Comparison of ENCODE assay signal across 8 mouse cellular contexts in genomic region chr8:104339229-104339982, GRCm38 (mm10). TPM values are rescaled to one million over a fixed set of nuclear protein-coding genes. Genes with fewer than 3 reads are reported as not detected.
DNase-seq lines count a peak whose midpoint lies in the region; ATAC-seq lines count a peak whose summit lies in the region.

Gene Cmtm3, plus strand, starts transcription at chr8:104339410.

- no peak within 1 kb of the TSS for H3K27ac ChIP-seq in forebrain, embryonic 16.5 days (ENCODE audit: low read length)
- H3K27ac ChIP-seq in hindbrain, embryonic 13.5 days = 0 out of 2 replicates have a peak within 1 kb of the TSS, but pooled peaks have one; percentile 58
- H3K27ac ChIP-seq in midbrain, embryonic 11.5 days (ENCODE audit: low read depth, low read length) = no peak within 1 kb of the TSS; the same call in 1 of the 2 replicates

- peak; percentile 29 for DNase-seq in gastrocnemius, adult 18-20 months (ENCODE audit: low spot score)
- no peak for DNase-seq in gastrocnemius, adult 8-10 months (ENCODE audit: low spot score in 2 of 2)
- DNase-seq in adipocyte (ENCODE audit: low spot score) = peak; percentile 35
- DNase-seq in layer of hippocampus, postnatal 36 days = peak; percentile 21 to 27
- DNase-seq in midbrain, embryonic 11.5 days (ENCODE audit: low spot score, missing footprints) = no peak
- no peak for DNase-seq in yolk sac, embryonic 10.5 days (ENCODE audit: low spot score)

- ATAC-seq in forebrain, embryonic 16.5 days = no peak
- ATAC-seq in hindbrain, embryonic 13.5 days (ENCODE audit: low FRiP score) = no peak
- no peak; the same call in 1 of the 2 replicates for ATAC-seq in midbrain, embryonic 11.5 days (ENCODE audit: low FRiP score)

- H3K4me2 ChIP-seq in forebrain, embryonic 16.5 days (ENCODE audit: low read length) = peak within 1 kb of the TSS; percentile 88
- peak within 1 kb of the TSS; percentile 86 for H3K4me2 ChIP-seq in hindbrain, embryonic 13.5 days
- H3K4me2 ChIP-seq in midbrain, embryonic 11.5 days = peak within 1 kb of the TSS; percentile 76

- peak within 1 kb of the TSS; percentile 69 for H3K4me3 ChIP-seq in forebrain, embryonic 16.5 days (replicated peaks; ENCODE audit: low read length)
- H3K4me3 ChIP-seq in hindbrain, embryonic 13.5 days = peak within 1 kb of the TSS; percentile 57
- H3K4me3 ChIP-seq in midbrain, embryonic 11.5 days (ENCODE audit: low read depth, low read length) = peak within 1 kb of the TSS; percentile 55

- peaks cover 14% of the 10 kb centered on the region for H3K4me1 ChIP-seq in forebrain, embryonic 16.5 days (replicated peaks; ENCODE audit: control insufficient read depth, insufficient read depth, low read length)
- peaks cover 19% of the 10 kb centered on the region for H3K4me1 ChIP-seq in hindbrain, embryonic 13.5 days (replicated peaks)
- H3K4me1 ChIP-seq in midbrain, embryonic 11.5 days (ENCODE audit: control insufficient read depth, insufficient read depth, low read length) = no peaks in the 10 kb centered on the region; the same call in 1 of the 2 replicates

- 14% methylated on average over 16 of the region's 18 CpGs for WGBS in forebrain, embryonic 16.5 days
- WGBS in hindbrain, embryonic 13.5 days = 15% methylated on average over 16 of the region's 18 CpGs
- 14% methylated on average over 18 of the region's 18 CpGs for WGBS in midbrain, embryonic 11.5 days

- H3K27me3 ChIP-seq in forebrain, embryonic 16.5 days (replicated peaks; ENCODE audit: control insufficient read depth, insufficient read depth, low read length) = no peaks in the 10 kb centered on the region
- no peaks in the 10 kb centered on the region for H3K27me3 ChIP-seq in hindbrain, embryonic 13.5 days
- no peaks in the 10 kb centered on the region for H3K27me3 ChIP-seq in midbrain, embryonic 11.5 days (ENCODE audit: control insufficient read depth, insufficient read depth, low read length)

- peak within 1 kb of the TSS; percentile 77 for H3K9ac ChIP-seq in forebrain, embryonic 16.5 days (replicated peaks; ENCODE audit: low read depth, low read length)
- H3K9ac ChIP-seq in hindbrain, embryonic 13.5 days = peak within 1 kb of the TSS; percentile 77
- peak within 1 kb of the TSS; percentile 80 for H3K9ac ChIP-seq in midbrain, embryonic 11.5 days (ENCODE audit: low read length)

- H3K9me3 ChIP-seq in forebrain, embryonic 16.5 days (ENCODE audit: control insufficient read depth, low read length) = no peaks in the 10 kb centered on the region
- H3K9me3 ChIP-seq in hindbrain, embryonic 13.5 days = no peaks in the 10 kb centered on the region
- H3K9me3 ChIP-seq in midbrain, embryonic 11.5 days (ENCODE audit: control insufficient read depth, low read length) = no peaks in the 10 kb centered on the region

- H3K36me3 ChIP-seq in forebrain, embryonic 16.5 days (ENCODE audit: control insufficient read depth, insufficient read depth) = no peaks in the 10 kb centered on the region
- H3K36me3 ChIP-seq in hindbrain, embryonic 13.5 days = no peaks in the 10 kb centered on the region
- H3K36me3 ChIP-seq in midbrain, embryonic 11.5 days (ENCODE audit: control insufficient read depth, insufficient read depth, low read length) = no peaks in the 10 kb centered on the region

RNA-seq across cellular contexts. Expression of gene Cmtm3, which starts in this region (rescaled TPM):
- total RNA-seq in gastrocnemius, adult 18-20 months (2021) = 1 to 10 TPM; 3.2 to 7.2 TPM
- total RNA-seq in gastrocnemius, adult 8-10 months (2022) = 1 to 10 TPM; 1.9 to 5.0 (median 3.0) TPM
- 34.0 and 39.6 TPM in 2 replicates for polyA plus RNA-seq in forebrain, embryonic 16.5 days (2015; fragmentation: Nextera tagmentation; extraction: Ambion mirVana)
- 45.4 and 47.3 TPM in 2 replicates for polyA plus RNA-seq in hindbrain, embryonic 13.5 days (2015; fragmentation: Nextera tagmentation; extraction: Ambion mirVana)
- 10 to 100 TPM; 11.7 to 17.4 TPM for total RNA-seq in layer of hippocampus, postnatal 36 days (2021)
- polyA plus RNA-seq in midbrain, embryonic 11.5 days (2014; fragmentation: Nextera tagmentation; extraction: Ambion mirVana) = 70.3 and 74.3 TPM in 2 replicates

Comparison
In these comparisons a context has a peak if more than half of its experiments do, and no peak if none do; other contexts are left out.
1. DNase-seq: peak in gastrocnemius, adult 18-20 months (single experiment), adipocyte (single experiment) and layer of hippocampus, postnatal 36 days (2 of 2); none in gastrocnemius, adult 8-10 months (0 of 2), midbrain, embryonic 11.5 days (single experiment) and yolk sac, embryonic 10.5 days (single experiment).
2. Peak in every context shown above with its lines, with median percentiles within 50 percentile points of each other: H3K4me2 ChIP-seq, H3K4me3 ChIP-seq and H3K9ac ChIP-seq.